Mouse (Mus musculus) cerebellum, adult 2 months (tissue): Measurements from ENCODE around the gene 4933428M09Rik. TPM values are rescaled to one million over a fixed set of nuclear protein-coding genes. Genes with fewer than 3 reads are reported as not detected.
"Not testable (repeated sequence)": the region's sequence is repeated elsewhere in the genome, so short reads cannot be mapped to it uniquely, and the experiment has no call there.

ENCODE experiments used
- DNase-seq, 2 experiments: peaks; one replicate each; pipeline ENCODE4 v3.0.0; 2021
- H3K27ac ChIP-seq: fragments of 200-500 bp; 2 replicates; pipeline ENCODE4 v1.5.1; 2012; ENCODE audit warnings: low read length, control low read depth, inconsistent platforms; ENCODE audit not compliant: insufficient read depth
- H3K27me3 ChIP-seq: fragments of 200-500 bp; 2 replicates; pipeline ENCODE4 v1.6.1; 2012; ENCODE audit warnings: inconsistent platforms, mild to moderate bottlenecking, low read length, moderate library complexity; ENCODE audit not compliant: control insufficient read depth, insufficient read depth
- H3K4me1 ChIP-seq: fragments of 200-500 bp; 2 replicates; pipeline ENCODE4 v1.6.1; 2011; ENCODE audit warnings: low read length; ENCODE audit not compliant: control insufficient read depth, insufficient read depth
- H3K4me3 ChIP-seq: fragments of 200-500 bp; replicated peaks from 2 replicates; pipeline ENCODE3; 2011; ENCODE audit warnings: mild to moderate bottlenecking, low read depth, low read length, control low read depth; ENCODE audit not compliant: insufficient read depth
- CTCF ChIP-seq: fragments of 200-500 bp; IDR thresholded peaks from 2 replicates; pipeline ENCODE4 v1.5.1; 2011; ENCODE audit warnings: low read depth, mild to moderate bottlenecking, control low read depth, low read length, moderate library complexity, borderline replicate concordance; ENCODE audit not compliant: insufficient read depth
- POLR2A ChIP-seq: fragments of 200-500 bp; IDR thresholded peaks from 2 replicates; pipeline ENCODE4 v1.6.1; 2011; ENCODE audit warnings: low read length, control low read depth, borderline replicate concordance; ENCODE audit not compliant: insufficient read depth
- WGBS: fragments of 180-500 bp; shearing (Covaris S2); methylation state at CpG from one replicate; pipeline ENCODE4 v1.1.7; 2018; 5-methylcytosine and 5-hydroxymethylcytosine counted together
- polyA plus RNA-seq: library from polyadenylated mRNA; depleted of rRNA; stranded (reverse); fragments of >200 nt; gene quantifications from 2 replicates; pipeline ENCODE4 v1.2.3, GENCODE M21; 2012; rRNA removed

The 4933428M09Rik gene
- not detected in 2 replicates for polyA plus RNA-seq

- no peak for DNase-seq
- TF ChIP-seq POLR2A (no peak), CTCF (no peak)
- H3K27me3 ChIP-seq, result no peaks in the 10 kb centered on the region
- H3K27ac ChIP-seq, result no peak within 1 kb of the TSS
- H3K4me1 ChIP-seq, result no peaks in the 10 kb centered on the region
- H3K4me3 ChIP-seq, result no peak within 1 kb of the TSS
- 89% methylated on average over 8 of the region's 8 CpGs for WGBS
Observed at GRCm38 (mm10) chrX:139178928-139179327, at the start of gene 4933428M09Rik. TSS of gene 4933428M09Rik (plus strand) at chrX:139179228.

- DNase-seq, result no peak
- Histone ChIP-seq H3K27me3 (no peaks in the 10 kb centered on the region), H3K27ac (no peak overlapping the region), H3K4me3 (no peak overlapping the region), H3K4me1 (no peaks in the 10 kb centered on the region)
- WGBS, result 18% methylated on average over 4 of the region's 4 CpGs
- TF ChIP-seq CTCF (no peak), POLR2A (no peak)
Observed at GRCm38 (mm10) chrX:139134031-139134430, 45.0 kb upstream of the 4933428M09Rik start.

GRCm38 (mm10) chrX:139191506-139191905 is 12.5 kb downstream of the 4933428M09Rik start:
- not testable (repeated sequence) for H3K4me1 ChIP-seq, H3K27me3 ChIP-seq, DNase-seq, H3K4me3 ChIP-seq, H3K27ac ChIP-seq
- 95% methylated on average over 3 of the region's 3 CpGs for WGBS

- DNase-seq, result no peak
- WGBS, result 22% methylated on average over 1 of the region's 1 CpGs
- Histone ChIP-seq H3K4me3 (no peak overlapping the region), H3K27ac (no peak overlapping the region), H3K4me1 (no peaks in the 10 kb centered on the region), H3K27me3 (no peaks in the 10 kb centered on the region)
- TF ChIP-seq POLR2A (no peak), CTCF (no peak)
Observed at GRCm38 (mm10) chrX:139194572-139195279, 15.7 kb downstream of the 4933428M09Rik start.

GRCm38 (mm10) chrX:139209191-139209828 is 30.3 kb downstream of the 4933428M09Rik start:
- not testable (repeated sequence) for DNase-seq, H3K4me1 ChIP-seq, H3K27ac ChIP-seq, H3K27me3 ChIP-seq
- peak overlapping the region; percentile 34 for H3K4me3 ChIP-seq
- 71% methylated on average over 4 of the region's 4 CpGs for WGBS

- Histone ChIP-seq H3K4me3 (peak within 1 kb of the TSS; percentile 34), H3K4me1 (no peaks in the 10 kb centered on the region), H3K27ac (no peak within 1 kb of the TSS), H3K27me3 (no peaks in the 10 kb centered on the region)
- DNase-seq, result peak; percentile 54 to 63
- 5% methylated on average over 24 of the region's 31 CpGs for WGBS
- TF ChIP-seq CTCF, result no peak
- TF ChIP-seq POLR2A, result no peak
Observed at GRCm38 (mm10) chrX:139209829-139210225, 30.8 kb downstream of the 4933428M09Rik start, which contains the start of gene Mum1l1. TSS of gene Mum1l1 (plus strand) at chrX:139210042.

- WGBS, result 70% methylated on average over 4 of the region's 4 CpGs
- Histone ChIP-seq H3K27me3 (no peaks in the 10 kb centered on the region), H3K4me3 (no peak overlapping the region), H3K4me1 (no peaks in the 10 kb centered on the region), H3K27ac (no peak overlapping the region)
- TF ChIP-seq CTCF, result no peak
- TF ChIP-seq POLR2A, result no peak
- DNase-seq, result no peak
Observed at GRCm38 (mm10) chrX:139214765-139215164, 35.7 kb downstream of the 4933428M09Rik start.

- no peak for DNase-seq
- H3K27me3 ChIP-seq, result no peaks in the 10 kb centered on the region
- no peak overlapping the region for H3K27ac ChIP-seq
- WGBS, result 75% methylated on average over 5 of the region's 5 CpGs
- H3K4me3 ChIP-seq, result no peak overlapping the region
- TF ChIP-seq CTCF, result no peak
- TF ChIP-seq POLR2A, result no peak
- H3K4me1 ChIP-seq, result no peaks in the 10 kb centered on the region
Observed at GRCm38 (mm10) chrX:139216409-139216808, 37.4 kb downstream of the 4933428M09Rik start.
